9 mouse cellular contexts compared by ENCODE assay signal in the genomic region with DNA sequence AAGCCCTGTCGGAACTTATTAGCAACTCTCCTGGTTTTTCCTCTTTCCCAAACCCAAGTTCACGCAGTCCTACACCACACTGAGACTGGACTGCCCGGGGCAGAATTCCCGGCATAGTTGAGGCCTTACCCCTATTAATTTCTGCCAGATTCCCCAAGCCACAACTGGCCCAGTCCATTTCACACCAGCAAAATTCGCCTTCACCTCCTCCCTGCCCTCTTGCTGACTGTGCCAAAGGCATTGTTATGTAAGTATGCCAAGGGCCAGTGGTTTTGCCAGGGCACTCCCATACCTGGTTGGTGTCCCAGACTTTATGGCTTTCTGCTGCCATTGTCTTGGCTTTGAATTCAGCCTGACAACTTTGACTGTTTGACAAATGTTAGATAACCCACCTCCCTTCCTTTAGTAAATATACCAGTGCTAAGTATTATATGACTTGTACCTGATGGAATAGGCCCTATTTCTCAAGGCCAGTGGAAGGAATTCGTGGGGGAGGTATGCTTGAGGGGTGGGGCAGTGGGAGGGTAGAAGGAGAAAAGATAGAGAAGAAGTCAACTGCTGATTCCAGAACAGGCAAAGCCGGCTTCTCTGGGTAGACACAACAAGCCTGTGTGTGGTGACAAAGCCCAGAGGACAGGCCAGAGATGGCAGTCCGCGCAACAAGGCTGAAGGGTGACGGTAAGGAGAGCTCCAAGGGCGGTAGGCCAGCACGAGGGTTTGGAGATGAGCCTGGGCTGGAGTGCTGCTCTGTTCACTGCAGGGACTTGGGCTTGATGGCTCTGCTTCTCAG.
DNase-seq lines count a peak whose midpoint lies in the region; ATAC-seq and TF ChIP-seq lines count a peak whose summit lies in the region.
"Had no signal": no experiment of that assay in that cellular context is flagged by ENCODE, and none has a peak within 500 bp of the region (broad histone marks: within the 10 kb centered on the region; RNA-seq: fewer than 3 reads in every experiment).

No protein-coding gene starts in this region.

- H3K27me3 ChIP-seq in limb, embryonic 12.5 days: no peaks in the 10 kb centered on the region

- H3K4me1 ChIP-seq in embryonic fibroblast, embryonic 13.5 days (ENCODE audit: control insufficient read depth, insufficient read depth, low read length): peaks cover 11% of the 10 kb centered on the region
- H3K4me1 ChIP-seq in limb, embryonic 12.5 days (replicated peaks): peaks cover 38% of the 10 kb centered on the region

- TF ChIP-seq CTCF in embryonic fibroblast, embryonic 13.5 days (IDR thresholded peaks at IDR 0.05; ENCODE audit: borderline replicate concordance, insufficient read depth, low read length): no peak

- no peaks in the 10 kb centered on the region for H3K9me3 ChIP-seq in limb, embryonic 12.5 days

- H3K4me3 ChIP-seq in embryonic fibroblast, embryonic 13.5 days (ENCODE audit: insufficient read depth, low read length): no peak overlapping the region
- H3K4me3 ChIP-seq in limb, embryonic 12.5 days (replicated peaks): no peak overlapping the region
- H3K4me3 ChIP-seq: heart, adult 2 months had no signal

- 58% methylated on average over 12 of the region's 12 CpGs for WGBS in limb, embryonic 12.5 days

- H3K36me3 ChIP-seq in limb, embryonic 12.5 days: no peaks in the 10 kb centered on the region

- no peak overlapping the region for H3K9ac ChIP-seq in limb, embryonic 12.5 days (replicated peaks)

- ATAC-seq in limb, embryonic 12.5 days (ENCODE audit: insufficient number of reproducible peaks, insufficient read depth, low FRiP score, low TSS enrichment, low read depth): no peak
- ATAC-seq in erythroid progenitor cell, adult 5-6 weeks (replicated peaks; ENCODE audit: low FRiP score, poor library complexity, severe bottlenecking): no peak

- DNase-seq in cerebellum, adult 9-11 months: peak; percentile 56
- DNase-seq in cerebellum, postnatal 4 days (ENCODE audit: low spot score in 2 of 2): no peak
- DNase-seq in 3134 (ENCODE audit: extremely low read depth, insufficient read length, low spot score): peak; percentile 82
- no peak for DNase-seq in T-cell, adult 2 months (ENCODE audit: low spot score)
- no peak for DNase-seq in layer of hippocampus, adult 9-11 months

- peak overlapping the region; percentile 21; the same call in 1 of the 2 replicates for H3K4me2 ChIP-seq in limb, embryonic 12.5 days

- TF ChIP-seq POLR2A in embryonic fibroblast, embryonic 13.5 days (IDR thresholded peaks at IDR 0.05; ENCODE audit: low read depth, low read length): no peak

- H3K27ac ChIP-seq in embryonic fibroblast, embryonic 13.5 days (ENCODE audit: insufficient read depth, low read length): peak overlapping the region; percentile 58
- peak overlapping the region; percentile 2; the same call in 1 of the 2 replicates for H3K27ac ChIP-seq in limb, embryonic 12.5 days
- H3K27ac ChIP-seq: heart, adult 2 months had no signal

Comparison
In these comparisons a context has a peak if more than half of its experiments do, and no peak if none do; other contexts are left out.
1. DNase-seq: peak in cerebellum, adult 9-11 months (single experiment) and 3134 (single experiment); none in cerebellum, postnatal 4 days (0 of 2), T-cell, adult 2 months (single experiment) and layer of hippocampus, adult 9-11 months (single experiment).